Mouse (Mus musculus) lung, postnatal 10 days (tissue): ENCODE results near the gene Oaz1.
"Not testable (repeated sequence)": the region's sequence is repeated elsewhere in the genome, so short reads cannot be mapped to it uniquely, and the experiment has no call there.

Experiments used
- DNase-seq: peaks from one replicate; pipeline ENCODE4 v3.0.0; 2021

Gene Oaz1

GRCm38 (mm10) chr10:80802996-80803395, 23.5 kb upstream of the Oaz1 start:
- no peak for DNase-seq

- no peak for DNase-seq
Observed at GRCm38 (mm10) chr10:80804340-80804739, 22.1 kb upstream of the Oaz1 start.

GRCm38 (mm10) chr10:80804916-80805315, 21.5 kb upstream of the Oaz1 start, which contains the start of gene Amh:
TSS of gene Amh (plus strand) at chr10:80805243.
- DNase-seq = no peak

GRCm38 (mm10) chr10:80805322-80805721, 21.1 kb upstream of the Oaz1 start:
- no peak for DNase-seq

- peak; percentile 83 for DNase-seq
Observed at GRCm38 (mm10) chr10:80805925-80806324, 20.5 kb upstream of the Oaz1 start.

GRCm38 (mm10) chr10:80806341-80807056, 20.0 kb upstream of the Oaz1 start:
- DNase-seq = no peak

GRCm38 (mm10) chr10:80807057-80807627, 19.3 kb upstream of the Oaz1 start:
- DNase-seq = peak; percentile 75

GRCm38 (mm10) chr10:80808099-80808984, 18.1 kb upstream of the Oaz1 start:
- no peak for DNase-seq

GRCm38 (mm10) chr10:80808985-80809632, 17.3 kb upstream of the Oaz1 start:
- DNase-seq = no peak

- DNase-seq = no peak
Observed at GRCm38 (mm10) chr10:80810084-80810483, 16.4 kb upstream of the Oaz1 start.

- DNase-seq = no peak
Observed at GRCm38 (mm10) chr10:80812391-80813041, 13.9 kb upstream of the Oaz1 start.

GRCm38 (mm10) chr10:80813366-80813765, 13.1 kb upstream of the Oaz1 start, which contains the start of gene Jsrp1:
TSS of gene Jsrp1 (minus strand) at chr10:80813498.
- DNase-seq = no peak

GRCm38 (mm10) chr10:80814800-80815199, 11.7 kb upstream of the Oaz1 start:
- no peak for DNase-seq

- not testable (repeated sequence) for DNase-seq
Observed at GRCm38 (mm10) chr10:80816303-80816702, 10.2 kb upstream of the Oaz1 start.

GRCm38 (mm10) chr10:80817164-80817563, 9.3 kb upstream of the Oaz1 start:
- DNase-seq = no peak

GRCm38 (mm10) chr10:80817955-80818354, 8.5 kb upstream of the Oaz1 start:
- not testable (repeated sequence) for DNase-seq

- no peak for DNase-seq
Observed at GRCm38 (mm10) chr10:80818599-80819281, 7.7 kb upstream of the Oaz1 start.

- DNase-seq = no peak
Observed at GRCm38 (mm10) chr10:80819406-80819805, 7.0 kb upstream of the Oaz1 start.

- DNase-seq = peak; percentile 62
Observed at GRCm38 (mm10) chr10:80821991-80822390, 4.5 kb upstream of the Oaz1 start.

GRCm38 (mm10) chr10:80822528-80822927, 3.9 kb upstream of the Oaz1 start:
- DNase-seq = no peak

GRCm38 (mm10) chr10:80823316-80823715, 3.1 kb upstream of the Oaz1 start:
- DNase-seq = no peak
